In genomic region chr9:124422427-124422826, GRCm38 (mm10) we compare ENCODE assay signal across 8 mouse cellular contexts. TPM values are rescaled to one million over a fixed set of nuclear protein-coding genes. Genes with fewer than 3 reads are reported as not detected.
A peak's percentile ranks its signal among the peaks of the same experiment; 100 is the strongest.
DNase-seq lines count a peak whose midpoint lies in the region; ATAC-seq lines count a peak whose summit lies in the region.

No protein-coding gene starts in this region.

- no peaks in the 10 kb centered on the region for H3K36me3 ChIP-seq in embryonic facial prominence, embryonic 11.5 days (replicated peaks; ENCODE audit: control insufficient read depth, insufficient read depth, low read depth, low read length)
- H3K36me3 ChIP-seq in midbrain, embryonic 10.5 days: no peaks in the 10 kb centered on the region

- no peak for ATAC-seq in frontal cortex, adult (ENCODE audit: low TSS enrichment)
- ATAC-seq in embryonic facial prominence, embryonic 11.5 days (replicated peaks; ENCODE audit: insufficient number of reproducible peaks, low FRiP score, low TSS enrichment, low read depth): no peak

- no peaks in the 10 kb centered on the region for H3K4me1 ChIP-seq in embryonic facial prominence, embryonic 11.5 days (ENCODE audit: control insufficient read depth, insufficient read depth, low read length)
- H3K4me1 ChIP-seq in midbrain, embryonic 10.5 days: peaks cover 4% of the 10 kb centered on the region

- DNase-seq in frontal cortex, adult 2 months (ENCODE audit: extremely low spot score in 1 of 2, low spot score in 1 of 2): peak; percentile 57 to 72
- peak; percentile 24 for DNase-seq in adipocyte (ENCODE audit: low spot score)
- DNase-seq in embryonic facial prominence, embryonic 11.5 days (ENCODE audit: low spot score): no peak
- DNase-seq in heart, postnatal 4 days: peak; percentile 88
- peak; percentile 56 to 68 for DNase-seq in left cerebral cortex, adult 9 months (ENCODE audit: low spot score in 2 of 2)
- DNase-seq in midbrain, embryonic 10.5 days (ENCODE audit: low spot score): no peak
- DNase-seq in testis, postnatal 10 days (ENCODE audit: low spot score): peak; percentile 97

- H3K9ac ChIP-seq in embryonic facial prominence, embryonic 11.5 days (replicated peaks; ENCODE audit: low read length): no peak overlapping the region

- H3K4me3 ChIP-seq in embryonic facial prominence, embryonic 11.5 days (ENCODE audit: low read depth, low read length): peak overlapping the region; percentile 63
- peak overlapping the region; percentile 76 for H3K4me3 ChIP-seq in midbrain, embryonic 10.5 days

- 7% methylated on average over 23 of the region's 25 CpGs for WGBS in embryonic facial prominence, embryonic 11.5 days
- 5% methylated on average over 24 of the region's 25 CpGs for WGBS in midbrain, embryonic 10.5 days

- H3K4me2 ChIP-seq in embryonic facial prominence, embryonic 11.5 days (ENCODE audit: low read depth, low read length): peak overlapping the region; percentile 49

- no peaks in the 10 kb centered on the region for H3K9me3 ChIP-seq in embryonic facial prominence, embryonic 11.5 days (replicated peaks; ENCODE audit: control insufficient read depth, low read length)
- H3K9me3 ChIP-seq in midbrain, embryonic 10.5 days (replicated peaks): no peaks in the 10 kb centered on the region

- H3K27ac ChIP-seq in embryonic facial prominence, embryonic 11.5 days (replicated peaks; ENCODE audit: low read depth, low read length): no peak overlapping the region
- peak overlapping the region; percentile 97 for H3K27ac ChIP-seq in midbrain, embryonic 10.5 days (replicated peaks)

- H3K27me3 ChIP-seq in embryonic facial prominence, embryonic 11.5 days (ENCODE audit: control insufficient read depth, insufficient read depth, low read length): no peaks in the 10 kb centered on the region
- H3K27me3 ChIP-seq in midbrain, embryonic 10.5 days (ENCODE audit: low read depth, poor library complexity, severe bottlenecking): no peaks in the 10 kb centered on the region

RNA-seq across cellular contexts. Expression of gene Ppp2r3d, which starts 54.3 kb away (rescaled TPM):
- polyA plus RNA-seq in frontal cortex, adult 2 months (2012; rRNA removed): 175 and 181 TPM in 2 replicates
- 60.1 and 81.1 TPM in 2 replicates for polyA plus RNA-seq in embryonic facial prominence, embryonic 11.5 days (2014; fragmentation: Nextera tagmentation; extraction: Ambion mirVana)
- 100 to 1,000 TPM; 143 to 155 TPM for total RNA-seq in heart, postnatal 4 days (2021)
- 136 and 157 TPM in 2 replicates for polyA plus RNA-seq in midbrain, embryonic 10.5 days (2016; fragmentation: Nextera tagmentation; extraction: Ambion mirVana)

Comparison
In these comparisons a context has a peak if more than half of its experiments do, and no peak if none do; other contexts are left out.
1. DNase-seq: peak in frontal cortex, adult 2 months (2 of 2), adipocyte (single experiment), heart, postnatal 4 days (single experiment), left cerebral cortex, adult 9 months (2 of 2) and testis, postnatal 10 days (single experiment); none in embryonic facial prominence, embryonic 11.5 days (single experiment) and midbrain, embryonic 10.5 days (single experiment).